In genomic region chr5:140649101-140649667, GRCm38 (mm10) we compare ENCODE assay signal across 8 mouse cellular contexts. TPM values are rescaled to one million over a fixed set of nuclear protein-coding genes. Genes with fewer than 3 reads are reported as not detected.
DNase-seq lines count a peak whose midpoint lies in the region; ATAC-seq and TF ChIP-seq lines count a peak whose summit lies in the region.

No protein-coding gene starts in this region.

- peak overlapping the region; percentile 7 for H3K27ac ChIP-seq in lung, embryonic 15.5 days
- H3K27ac ChIP-seq in olfactory bulb, adult 2 months (ENCODE audit: insufficient read depth, low read depth, low read length) = peak overlapping the region; percentile 44

- H3K4me3 ChIP-seq in lung, embryonic 15.5 days = peak overlapping the region; percentile 63
- H3K4me3 ChIP-seq in olfactory bulb, adult 2 months (ENCODE audit: insufficient read depth, low read depth, low read length) = peak overlapping the region; percentile 42

- peak; percentile 24 for TF ChIP-seq POLR2A in olfactory bulb, adult 2 months (IDR thresholded peaks at IDR 0.05; ENCODE audit: insufficient read depth, low read depth, low read length)

- peaks cover 58% of the 10 kb centered on the region for H3K4me1 ChIP-seq in lung, embryonic 15.5 days
- peaks cover 37% of the 10 kb centered on the region for H3K4me1 ChIP-seq in olfactory bulb, adult 2 months (ENCODE audit: control insufficient read depth, insufficient read depth, low read length)

- no peak for TF ChIP-seq CTCF in olfactory bulb, adult 2 months (IDR thresholded peaks at IDR 0.05; ENCODE audit: insufficient read depth, low read depth, low read length)

- peak; percentile 91 to 92 for ATAC-seq in hematopoietic stem cell, adult 5-6 weeks (replicated peaks in 1 of 2; ENCODE audit: insufficient read depth in 1 of 2, low FRiP score in 2 of 2, low TSS enrichment in 1 of 2, low read depth in 1 of 2, poor library complexity in 2 of 2, severe bottlenecking in 2 of 2)
- ATAC-seq in lung, embryonic 15.5 days (ENCODE audit: borderline replicate concordance, extremely low read depth, low FRiP score, low TSS enrichment) = peak; percentile 86

- no peaks in the 10 kb centered on the region for H3K27me3 ChIP-seq in lung, embryonic 15.5 days

- H3K4me2 ChIP-seq in lung, embryonic 15.5 days = peak overlapping the region; percentile 67

- no peaks in the 10 kb centered on the region for H3K9me3 ChIP-seq in lung, embryonic 15.5 days

- no peaks in the 10 kb centered on the region for H3K36me3 ChIP-seq in lung, embryonic 15.5 days

- DNase-seq in Muller cell, postnatal 12 days (ENCODE audit: inconsistent ontology term) = peak; percentile 98
- DNase-seq in cerebellum, adult 8-10 months = peak; percentile 96
- DNase-seq in forelimb bud, embryonic 11.5 days (ENCODE audit: low read depth, low spot score) = peak; percentile 98
- DNase-seq in layer of hippocampus, adult 8-10 months (ENCODE audit: low spot score in 2 of 2) = peak; percentile 94 to 95
- peak; percentile 95 to 96 for DNase-seq in thymus, adult 18-20 months

- 3% methylated on average over 26 of the region's 26 CpGs for WGBS in lung, embryonic 15.5 days
- WGBS in olfactory bulb, adult 2 months = 5% methylated on average over 25 of the region's 26 CpGs

- peak overlapping the region; percentile 15; the same call in 1 of the 2 replicates for H3K9ac ChIP-seq in lung, embryonic 15.5 days

RNA-seq across cellular contexts. Expression of gene Ttyh3, which starts 0.4 kb away (rescaled TPM):
- 11.3 and 16.8 TPM in 2 replicates for total RNA-seq in hematopoietic stem cell, adult 5-6 weeks (2017)
- 100 to 1,000 TPM; 160 to 168 (median 167) TPM for total RNA-seq in layer of hippocampus, adult 8-10 months (2022)
- polyA plus RNA-seq in lung, embryonic 15.5 days (2015; fragmentation: Nextera tagmentation; extraction: Ambion mirVana) = 38.0 and 39.1 TPM in 2 replicates
- not detected in 2 replicates for polyA plus RNA-seq in olfactory bulb, adult 2 months (2012; ENCODE audit: insufficient read depth, insufficient read length, low replicate concordance, missing spikeins)

RNA-seq across cellular contexts. Expression of gene Lfng, which starts 42.1 kb away (rescaled TPM):
- 33.6 and 67.3 TPM in 2 replicates for total RNA-seq in hematopoietic stem cell, adult 5-6 weeks (2017)
- 10 to 100 TPM; 18.1 to 25.0 (median 22.8) TPM for total RNA-seq in layer of hippocampus, adult 8-10 months (2022)
- 22.5 and 27.8 TPM in 2 replicates for polyA plus RNA-seq in lung, embryonic 15.5 days (2015; fragmentation: Nextera tagmentation; extraction: Ambion mirVana)
- polyA plus RNA-seq in olfactory bulb, adult 2 months (2012; ENCODE audit: insufficient read depth, insufficient read length, low replicate concordance, missing spikeins) = not detected in 2 replicates

RNA-seq across cellular contexts. Expression of gene Iqce, which starts 53.0 kb away (rescaled TPM):
- 25.0 and 34.4 TPM in 2 replicates for total RNA-seq in hematopoietic stem cell, adult 5-6 weeks (2017)
- 10 to 100 TPM; 48.7 to 69.6 (median 65.9) TPM for total RNA-seq in layer of hippocampus, adult 8-10 months (2022)
- polyA plus RNA-seq in lung, embryonic 15.5 days (2015; fragmentation: Nextera tagmentation; extraction: Ambion mirVana) = 21.9 and 22.3 TPM in 2 replicates
- polyA plus RNA-seq in olfactory bulb, adult 2 months (2012; ENCODE audit: insufficient read depth, insufficient read length, low replicate concordance, missing spikeins) = not detected in 2 replicates

RNA-seq across cellular contexts. Expression of gene Brat1, which starts 55.6 kb away (rescaled TPM):
- 11.2 and 15.5 TPM in 2 replicates for total RNA-seq in hematopoietic stem cell, adult 5-6 weeks (2017)
- 10 to 100 TPM; 19.6 to 24.3 (median 22.0) TPM for total RNA-seq in layer of hippocampus, adult 8-10 months (2022)
- polyA plus RNA-seq in lung, embryonic 15.5 days (2015; fragmentation: Nextera tagmentation; extraction: Ambion mirVana) = 22.6 and 24.2 TPM in 2 replicates
- polyA plus RNA-seq in olfactory bulb, adult 2 months (2012; ENCODE audit: insufficient read depth, insufficient read length, low replicate concordance, missing spikeins) = not detected in 2 replicates

Comparison
In these comparisons a context has a peak if more than half of its experiments do, and no peak if none do; other contexts are left out.
1. Peak in every context shown above with its lines: DNase-seq, ATAC-seq, H3K4me3 ChIP-seq and H3K27ac ChIP-seq.